Mouse (Mus musculus): ENCODE measurements around the gene Epb41.

- TF ChIP-seq CTCF (IDR thresholded peaks at IDR 0.05; ENCODE audit: extremely low read depth, insufficient read depth, insufficient read length, insufficient replicate concordance) (no peak), POLR2A (IDR thresholded peaks at IDR 0.05; ENCODE audit: low read depth, low read length) (no peak)
These were observed 1.6 kb upstream of the Epb41 start for GRCm38 (mm10) chr4:132076480-132077405.
